ENCODE assay signal across 15 mouse cellular contexts in genomic region chr3:84004330-84005090, GRCm38 (mm10). TPM values are rescaled to one million over a fixed set of nuclear protein-coding genes. Genes with fewer than 3 reads are reported as not detected.
DNase-seq lines count a peak whose midpoint lies in the region; ATAC-seq lines count a peak whose summit lies in the region.
"Had no signal": no experiment of that assay in that cellular context is flagged by ENCODE, and none has a peak within 500 bp of the region (broad histone marks: within the 10 kb centered on the region; RNA-seq: fewer than 3 reads in every experiment).

No protein-coding gene starts in this region.

- WGBS in kidney, embryonic 15.5 days, result 17% methylated on average over 2 of the region's 2 CpGs
- 76% methylated on average over 2 of the region's 2 CpGs for WGBS in forebrain, embryonic 15.5 days

- no peak overlapping the region for H3K4me3 ChIP-seq in kidney, embryonic 15.5 days (replicated peaks)
- H3K4me3 ChIP-seq in forebrain, embryonic 15.5 days, result no peak overlapping the region
- H3K4me3 ChIP-seq: forebrain, embryonic 13.5 days; hindbrain, embryonic 15.5 days; midbrain, embryonic 12.5 days had no signal

- peaks cover 35% of the 10 kb centered on the region for H3K4me1 ChIP-seq in kidney, embryonic 15.5 days
- peaks cover 15% of the 10 kb centered on the region; the same call in 1 of the 2 replicates for H3K4me1 ChIP-seq in forebrain, embryonic 15.5 days
- H3K4me1 ChIP-seq: hindbrain, embryonic 15.5 days had no signal

- DNase-seq in kidney, postnatal 14 days, result no peak
- DNase-seq in 3134 (ENCODE audit: extremely low read depth, insufficient read length, low spot score) (peak; percentile 18), 416B (ENCODE audit: low read depth) (peak; percentile 60)
- peak; percentile 53 for DNase-seq in forelimb bud, embryonic 11.5 days (ENCODE audit: low read depth, low spot score)
- DNase-seq in layer of hippocampus, adult 9-11 months, result no peak
- DNase-seq: cerebellum, adult 18-20 months; heart, postnatal 14 days; kidney, adult 18-20 months; lung, postnatal 14 days; right cerebral cortex, postnatal 14 days had no signal

- peak overlapping the region; percentile 82 for H3K27ac ChIP-seq in kidney, embryonic 15.5 days
- H3K27ac ChIP-seq in forebrain, embryonic 15.5 days (replicated peaks), result no peak overlapping the region
- H3K27ac ChIP-seq: forebrain, embryonic 13.5 days; hindbrain, embryonic 15.5 days; midbrain, embryonic 12.5 days had no signal

- H3K36me3 ChIP-seq in kidney, embryonic 15.5 days, result no peaks in the 10 kb centered on the region
- H3K36me3 ChIP-seq in forebrain, embryonic 15.5 days, result peaks cover 5% of the 10 kb centered on the region; the same call in 1 of the 2 replicates
- H3K36me3 ChIP-seq: hindbrain, embryonic 15.5 days had no signal

- no peaks in the 10 kb centered on the region for H3K9me3 ChIP-seq in kidney, embryonic 15.5 days (replicated peaks)
- H3K9me3 ChIP-seq in forebrain, embryonic 15.5 days, result no peaks in the 10 kb centered on the region
- H3K9me3 ChIP-seq: forebrain, embryonic 13.5 days; hindbrain, embryonic 15.5 days; midbrain, embryonic 12.5 days had no signal

- peak; percentile 63 for ATAC-seq in kidney, embryonic 15.5 days (replicated peaks; ENCODE audit: low FRiP score)
- ATAC-seq in forebrain, embryonic 15.5 days (replicated peaks), result no peak
- ATAC-seq: forebrain, embryonic 13.5 days had no signal

- H3K27me3 ChIP-seq in kidney, embryonic 15.5 days, result no peaks in the 10 kb centered on the region
- no peaks in the 10 kb centered on the region for H3K27me3 ChIP-seq in forebrain, embryonic 15.5 days
- H3K27me3 ChIP-seq: forebrain, embryonic 13.5 days; hindbrain, embryonic 15.5 days; midbrain, embryonic 12.5 days had no signal

- H3K4me2 ChIP-seq in kidney, embryonic 15.5 days, result no peak overlapping the region
- H3K4me2 ChIP-seq in forebrain, embryonic 15.5 days (replicated peaks), result no peak overlapping the region
- H3K4me2 ChIP-seq: forebrain, embryonic 13.5 days; hindbrain, embryonic 15.5 days; midbrain, embryonic 12.5 days had no signal

- H3K9ac ChIP-seq in kidney, embryonic 15.5 days, result no peak overlapping the region
- no peak overlapping the region for H3K9ac ChIP-seq in forebrain, embryonic 15.5 days (replicated peaks)
- H3K9ac ChIP-seq: forebrain, embryonic 13.5 days; hindbrain, embryonic 15.5 days; midbrain, embryonic 12.5 days had no signal

RNA-seq across cellular contexts. Expression of gene Tmem131l, which starts 35.5 kb away (rescaled TPM):
- polyA plus RNA-seq in kidney, embryonic 15.5 days (2015; fragmentation: Nextera tagmentation; extraction: Ambion mirVana), result 35.2 and 37.5 TPM in 2 replicates
- 125 and 130 TPM in 2 replicates for polyA plus RNA-seq in forebrain, embryonic 15.5 days (2015; fragmentation: Nextera tagmentation; extraction: Ambion mirVana)

Comparison
In these comparisons a context has a peak if more than half of its experiments do, and no peak if none do; other contexts are left out.
1. DNase-seq: peak in 3134 (single experiment), 416B (single experiment) and forelimb bud, embryonic 11.5 days (single experiment); none in kidney, postnatal 14 days (single experiment) and layer of hippocampus, adult 9-11 months (single experiment).